ENCODE assay signal across 8 mouse cellular contexts in genomic region chr9:123366708-123367385, GRCm38 (mm10). TPM values are rescaled to one million over a fixed set of nuclear protein-coding genes. Genes with fewer than 3 reads are reported as not detected.
A peak's percentile ranks its signal among the peaks of the same experiment; 100 is the strongest.
DNase-seq lines count a peak whose midpoint lies in the region; ATAC-seq lines count a peak whose summit lies in the region.

Gene Lars2, plus strand, starts transcription at chr9:123366927.

- intact Hi-C loops in gastrocnemius, postnatal 14 days (cut with DNase I; ENCODE audit: low total_unique reads) = no loop called here
- intact Hi-C loops in left cerebral cortex, postnatal 10 days (cut with DNase I) = loop anchor here (5.0 kb wide), 1 partner anchor 105 kb away; the partner anchor contains the start of gene Tmem158

- peak; percentile 95 to 97 for DNase-seq in adrenal gland, adult (ENCODE audit: inconsistent age in 2 of 2, low spot score in 1 of 2)
- peak; percentile 97 for DNase-seq in embryo, embryonic 10.5 days (ENCODE audit: low spot score)
- peak; percentile 95 for DNase-seq in gastrocnemius, postnatal 14 days
- peak; percentile 92 to 97 for DNase-seq in left cerebral cortex, postnatal 10 days (ENCODE audit: extremely low spot score in 1 of 2, low spot score in 2 of 2)
- DNase-seq in right cerebral cortex, postnatal 25 days = peak; percentile 91
- DNase-seq in urinary bladder, postnatal 4 days (ENCODE audit: low spot score in 2 of 2) = peak; percentile 90 to 93

- peak; percentile 97 for ATAC-seq in inflammation-experienced regulatory T-cells, adult 6 months
- peak; percentile 99 for ATAC-seq in megakaryocyte-erythroid progenitor cell, adult 5-6 weeks (replicated peaks; ENCODE audit: low FRiP score, low TSS enrichment, poor library complexity, severe bottlenecking)

RNA-seq across cellular contexts. Expression of gene Lars2, which starts in this region (rescaled TPM):
- total RNA-seq in gastrocnemius, postnatal 14 days (2021) = 10 to 100 TPM; 43.6 to 53.1 TPM
- 1,000 to 10,000 TPM in 2 of 3 experiments, 100 to 1,000 TPM in 1; 526 to 1,491 (median 1,381) TPM for polyA plus RNA-seq in inflammation-experienced regulatory T-cells, adult 6 months (2017; shearing (Covaris generic))
- total RNA-seq in left cerebral cortex, postnatal 10 days (2021) = 10 to 100 TPM; 28.5 to 37.5 TPM
- total RNA-seq in megakaryocyte-erythroid progenitor cell, adult 5-6 weeks (2014; fragmentation: Nextera tagmentation) = 9,051 and 22,399 TPM in 2 replicates
- 83.4 and 123 TPM in 2 replicates for total RNA-seq in megakaryocyte-erythroid progenitor cell, adult 5-6 weeks (2017)

Comparison
In these comparisons a context has a peak if more than half of its experiments do, and no peak if none do; other contexts are left out.
1. Peak in every context shown above with its lines: DNase-seq and ATAC-seq.